Mouse (Mus musculus): Measurements from ENCODE around the gene Gsto1. TPM values are rescaled to one million over a fixed set of nuclear protein-coding genes. Genes with fewer than 3 reads are reported as not detected.

Gsto1 gene
- total RNA-seq (2023; ENCODE audit: inconsistent age), result 14.3 to 20.6 TPM (median 17.4 TPM) in 4 replicates

DNA sequence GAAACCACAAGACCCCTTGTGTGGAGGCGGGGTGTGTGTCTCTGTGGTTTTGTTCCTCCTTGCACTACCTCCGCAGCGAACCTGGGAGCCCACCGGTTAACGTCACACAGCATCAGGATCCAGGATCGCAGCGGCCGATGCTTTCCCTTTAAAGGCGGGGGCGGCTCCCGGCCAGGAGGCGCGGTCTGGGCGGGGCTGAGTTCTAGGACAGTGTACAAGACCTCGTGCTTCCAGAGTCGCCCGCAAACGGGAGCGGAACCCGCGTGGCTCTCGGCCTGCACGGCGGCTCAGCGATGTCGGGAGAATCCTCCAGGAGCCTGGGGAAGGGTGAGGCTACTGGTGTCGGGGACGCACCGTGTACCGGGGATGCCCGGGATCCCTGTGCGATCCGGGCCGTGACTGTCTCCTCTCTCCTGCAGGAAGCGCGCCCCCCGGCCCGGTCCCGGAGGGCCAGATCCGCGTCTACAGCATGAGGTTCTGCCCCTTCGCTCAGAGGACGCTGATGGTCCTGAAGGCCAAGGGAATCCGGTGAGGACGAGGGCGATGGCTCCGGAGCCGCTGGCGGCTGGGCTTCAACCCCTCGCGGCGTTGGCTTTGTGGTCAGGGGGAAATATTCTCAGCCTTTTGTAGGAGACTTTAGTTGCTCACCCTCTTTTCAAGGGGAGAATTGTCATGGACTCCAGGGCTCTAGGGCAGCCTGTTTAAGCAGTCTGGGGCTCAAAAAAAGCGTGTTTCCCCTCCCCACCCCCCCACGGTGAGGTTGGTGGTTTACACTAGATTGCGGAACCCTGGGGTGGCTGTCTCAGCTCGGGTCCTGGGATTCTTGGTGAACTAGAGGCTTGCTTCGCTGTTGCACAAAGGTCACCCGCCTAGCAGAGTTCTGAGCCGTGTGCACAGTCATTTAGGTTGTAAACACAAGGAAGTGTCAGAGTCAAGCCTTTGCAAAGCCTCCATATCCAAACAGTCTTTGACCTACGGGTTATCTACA lies at the start of gene Gsto1:
Gene Gsto1, plus strand, starts transcription at position 175 of the 988 bp plus-strand sequence.

GRCm38 (mm10) chr19:47865353-47865947 lies 10.7 kb downstream of the Gsto1 start, which contains the start of gene Gsto2:
Gene Gsto2, plus strand, starts transcription at chr19:47865534.

Other genes with a start within 250 kb of the Gsto1 start
- gene Col17a1, start 162.9 kb upstream of the Gsto1 start, total RNA-seq (2023; ENCODE audit: inconsistent age), result not detected in 4 replicates
- 87.4 to 99.1 TPM (median 94.0 TPM) in 4 replicates for gene Sfr1, start 123.3 kb upstream of the Gsto1 start, total RNA-seq (2023; ENCODE audit: inconsistent age)
- gene Gsto2, start 10.6 kb downstream of the Gsto1 start, total RNA-seq (2023; ENCODE audit: inconsistent age), result 0.93 to 1.3 TPM (median 1.1 TPM) in 4 replicates
- not detected in 4 replicates for gene Cfap43, start 64.3 kb downstream of the Gsto1 start, total RNA-seq (2023; ENCODE audit: inconsistent age)
- gene Itprip, start 64.3 kb downstream of the Gsto1 start, total RNA-seq (2023; ENCODE audit: inconsistent age), result 281 to 340 TPM (median 308 TPM) in 4 replicates
- not detected in 4 replicates for gene Cfap58, start 82.7 kb downstream of the Gsto1 start, total RNA-seq (2023; ENCODE audit: inconsistent age)

All from B cell, adult (primary cell).